ENCODE assay signal across 32 mouse cellular contexts in the genomic region with DNA sequence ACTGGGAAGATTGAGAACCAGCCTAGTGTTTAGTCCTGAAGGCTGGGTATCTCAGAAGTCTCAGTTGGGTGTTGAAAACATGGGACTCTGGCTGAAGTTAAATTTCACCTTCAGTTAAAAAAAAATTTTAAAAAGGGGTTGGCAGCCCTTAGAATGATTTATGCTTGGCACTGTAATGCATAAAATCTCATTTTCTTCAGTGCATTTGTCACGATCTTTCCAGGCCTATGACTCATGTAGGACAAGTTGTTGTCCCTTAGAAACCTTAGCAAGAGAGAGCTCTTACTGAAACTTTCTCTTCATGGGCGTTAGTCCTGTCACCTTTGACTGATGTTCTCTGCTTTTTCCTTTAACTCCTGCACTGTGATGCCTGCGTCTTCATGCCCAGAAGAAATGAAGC.
"Had no signal": no experiment of that assay in that cellular context is flagged by ENCODE, and none has a peak within 500 bp of the region (broad histone marks: within the 10 kb centered on the region; RNA-seq: fewer than 3 reads in every experiment).

No protein-coding gene starts in this region.

- H3K4me2 ChIP-seq: limb, embryonic 12.5 days; limb, embryonic 13.5 days; limb, embryonic 15.5 days; liver, embryonic 11.5 days; liver, embryonic 12.5 days; liver, embryonic 13.5 days; liver, embryonic 15.5 days; lung, embryonic 14.5 days; lung, embryonic 15.5 days; midbrain, embryonic 11.5 days; midbrain, embryonic 12.5 days; midbrain, embryonic 13.5 days; midbrain, embryonic 15.5 days; neural tube, embryonic 12.5 days had no signal

- H3K4me1 ChIP-seq: limb, embryonic 10.5 days; limb, embryonic 12.5 days; limb, embryonic 13.5 days; limb, embryonic 15.5 days; liver, embryonic 12.5 days; liver, embryonic 13.5 days; liver, embryonic 15.5 days; lung, embryonic 15.5 days; megakaryocyte, embryonic 14.5 days; midbrain, embryonic 10.5 days; midbrain, embryonic 12.5 days; midbrain, embryonic 13.5 days; midbrain, embryonic 15.5 days; neural tube, embryonic 12.5 days had no signal

- H3K27ac ChIP-seq: limb, embryonic 10.5 days; limb, embryonic 12.5 days; limb, embryonic 13.5 days; limb, embryonic 15.5 days; liver, embryonic 12.5 days; liver, embryonic 13.5 days; liver, embryonic 14.5 days; liver, embryonic 15.5 days; lung, embryonic 15.5 days; macrophage; midbrain, embryonic 10.5 days; midbrain, embryonic 12.5 days; midbrain, embryonic 13.5 days; midbrain, embryonic 15.5 days; neural tube, embryonic 12.5 days had no signal

- H3K27me3 ChIP-seq: limb, embryonic 12.5 days; limb, embryonic 13.5 days; limb, embryonic 15.5 days; liver, embryonic 12.5 days; liver, embryonic 13.5 days; liver, embryonic 15.5 days; lung, embryonic 15.5 days; megakaryocyte, embryonic 14.5 days; midbrain, embryonic 12.5 days; midbrain, embryonic 13.5 days; midbrain, embryonic 15.5 days; neural tube, embryonic 12.5 days had no signal

- H3K9ac ChIP-seq: limb, embryonic 12.5 days; limb, embryonic 13.5 days; limb, embryonic 15.5 days; liver, embryonic 12.5 days; liver, embryonic 13.5 days; liver, embryonic 14.5 days; liver, embryonic 15.5 days; liver, postnatal 0 days; lung, embryonic 14.5 days; lung, embryonic 15.5 days; midbrain, embryonic 12.5 days; midbrain, embryonic 13.5 days; midbrain, embryonic 15.5 days; neural tube, embryonic 12.5 days had no signal

- H3K4me3 ChIP-seq: limb, embryonic 10.5 days; limb, embryonic 12.5 days; limb, embryonic 13.5 days; limb, embryonic 15.5 days; liver, embryonic 12.5 days; liver, embryonic 13.5 days; liver, embryonic 15.5 days; lung, embryonic 15.5 days; megakaryocyte, embryonic 14.5 days; midbrain, embryonic 10.5 days; midbrain, embryonic 12.5 days; midbrain, embryonic 13.5 days; midbrain, embryonic 15.5 days; myocyte; neural tube, embryonic 12.5 days had no signal

- ATAC-seq: liver, embryonic 12.5 days; liver, postnatal 0 days; lung, postnatal 0 days; midbrain, embryonic 13.5 days; midbrain, embryonic 15.5 days; midbrain, embryonic 16.5 days had no signal

- H3K36me3 ChIP-seq: limb, embryonic 10.5 days; limb, embryonic 12.5 days; limb, embryonic 13.5 days; limb, embryonic 15.5 days; liver, embryonic 12.5 days; liver, embryonic 13.5 days; liver, embryonic 15.5 days; lung, embryonic 15.5 days; midbrain, embryonic 10.5 days; midbrain, embryonic 12.5 days; midbrain, embryonic 13.5 days; midbrain, embryonic 15.5 days; neural tube, embryonic 12.5 days had no signal

- H3K9me3 ChIP-seq: limb, embryonic 10.5 days; limb, embryonic 12.5 days; limb, embryonic 13.5 days; limb, embryonic 15.5 days; liver, embryonic 12.5 days; liver, embryonic 13.5 days; liver, embryonic 15.5 days; lung, embryonic 15.5 days; midbrain, embryonic 10.5 days; midbrain, embryonic 12.5 days; midbrain, embryonic 13.5 days; midbrain, embryonic 15.5 days; neural tube, embryonic 12.5 days had no signal

- DNase-seq: left cerebral cortex, postnatal 4 days; liver; liver, embryonic 13.5 days; liver, postnatal 0 days; lung, adult 18-20 months; lung, adult 2 months; lung, embryonic 14.5 days; lung, postnatal 10 days; lung, postnatal 14 days; lung, postnatal 36 days; lung, postnatal 4 days; midbrain, embryonic 14.5 days had no signal
